Comparison of ENCODE assay signal across 8 mouse cellular contexts in the genomic region with DNA sequence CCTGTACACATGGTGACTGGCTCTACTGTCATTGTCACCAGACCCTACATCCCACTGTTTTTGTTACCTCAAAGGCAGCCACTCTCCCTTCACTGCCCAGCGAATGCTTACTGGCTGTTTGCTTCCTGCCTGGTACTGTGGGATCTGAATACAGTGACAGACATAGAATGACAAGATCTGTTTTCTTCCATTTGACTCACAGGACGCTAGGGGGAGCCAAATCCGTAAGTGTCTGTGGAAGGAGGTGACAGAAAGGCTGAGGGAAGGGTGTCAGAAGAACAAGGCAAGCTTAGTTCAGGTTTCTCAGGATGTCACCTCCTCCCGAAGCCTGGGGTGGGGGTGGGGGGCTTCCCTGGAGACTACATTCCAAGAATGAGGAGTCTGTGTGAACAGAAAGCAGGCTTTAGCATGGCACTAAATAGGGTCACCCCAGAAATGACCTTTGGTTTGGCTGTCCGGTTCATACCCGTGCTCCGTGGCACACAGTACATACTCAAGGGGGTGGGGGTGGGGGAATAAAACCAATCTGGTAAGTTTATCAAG. TPM values are rescaled to one million over a fixed set of nuclear protein-coding genes. Genes with fewer than 3 reads are reported as not detected.
DNase-seq lines count a peak whose midpoint lies in the region; ATAC-seq and TF ChIP-seq lines count a peak whose summit lies in the region.

No protein-coding gene starts in this region.

- DNase-seq in 3T3-L1 (ENCODE audit: low read depth, low spot score) = peak; percentile 86
- DNase-seq in adipocyte (ENCODE audit: low spot score) = peak; percentile 86
- DNase-seq in gastrocnemius, postnatal 10 days = peak; percentile 63
- DNase-seq in intestine, embryonic 14.5 days (ENCODE audit: low spot score) = peak; percentile 83
- DNase-seq in left cerebral cortex, postnatal 14 days (ENCODE audit: low spot score in 2 of 2) = peak; percentile 70 to 84
- peak; percentile 37 to 64 for DNase-seq in right cerebral cortex, postnatal 36 days (ENCODE audit: low spot score in 2 of 2)

- peak; percentile 74 for ATAC-seq in intestine, embryonic 14.5 days (replicated peaks; ENCODE audit: low FRiP score, low TSS enrichment, low read depth)
- ATAC-seq in megakaryocyte-erythroid progenitor cell, adult 5-6 weeks (replicated peaks; ENCODE audit: low FRiP score, low TSS enrichment, poor library complexity, severe bottlenecking) = peak; percentile 92

- no peaks in the 10 kb centered on the region for H3K9me3 ChIP-seq in intestine, embryonic 14.5 days (ENCODE audit: control insufficient read depth, low read length)

- no peak overlapping the region for H3K27ac ChIP-seq in cortical plate, adult 2 months (ENCODE audit: insufficient read depth, low read length)
- H3K27ac ChIP-seq in intestine, embryonic 14.5 days (ENCODE audit: low read depth) = no peak overlapping the region

- no peaks in the 10 kb centered on the region for H3K36me3 ChIP-seq in intestine, embryonic 14.5 days (ENCODE audit: control insufficient read depth, insufficient read depth, low read length)

- TF ChIP-seq CTCF in cortical plate, adult 2 months (IDR thresholded peaks at IDR 0.05; ENCODE audit: extremely low read depth, insufficient read depth, low read length) = peak; percentile 88

- H3K4me2 ChIP-seq in intestine, embryonic 14.5 days (ENCODE audit: low read length) = peak overlapping the region; percentile 15; the same call in 1 of the 2 replicates

- no peak overlapping the region for H3K4me3 ChIP-seq in cortical plate, adult 2 months (ENCODE audit: insufficient read depth, low read length)
- no peak overlapping the region for H3K4me3 ChIP-seq in intestine, embryonic 14.5 days (ENCODE audit: low read depth, low read length)

- no peaks in the 10 kb centered on the region for H3K27me3 ChIP-seq in intestine, embryonic 14.5 days (replicated peaks; ENCODE audit: control insufficient read depth, insufficient read depth, low read length)

- peaks cover 2% of the 10 kb centered on the region; the same call in 1 of the 2 replicates for H3K4me1 ChIP-seq in cortical plate, adult 2 months (ENCODE audit: control insufficient read depth, insufficient read depth, low read length)
- 0 out of 2 replicates have a peak, but pooled peaks cover 7% of the 10 kb centered on the region for H3K4me1 ChIP-seq in intestine, embryonic 14.5 days (replicated peaks; ENCODE audit: control insufficient read depth, insufficient read depth, low read length)

- no peak overlapping the region for H3K9ac ChIP-seq in intestine, embryonic 14.5 days (ENCODE audit: low read length)

- 18% methylated on average over 7 of the region's 7 CpGs for WGBS in intestine, embryonic 14.5 days

- no peak for TF ChIP-seq POLR2A in cortical plate, adult 2 months (IDR thresholded peaks at IDR 0.05; ENCODE audit: extremely low read depth, insufficient read depth, low read length)

- intact Hi-C loops in left cerebral cortex, postnatal 14 days (cut with DNase I) = loop anchor here (2.0 to 5.0 kb wide), 8 partner anchors 101 to 971 kb away; a partner anchor contains a TSS

RNA-seq across cellular contexts. Expression of a gene that starts 43.6 kb away (rescaled TPM):
- polyA plus RNA-seq in cortical plate, adult 2 months (2012; rRNA removed) = 10.4 and 11.2 TPM in 2 replicates
- total RNA-seq in gastrocnemius, postnatal 10 days (2021) = 100 to 1,000 TPM; 129 to 131 TPM
- 30.2 and 37.1 TPM in 2 replicates for polyA plus RNA-seq in intestine, embryonic 14.5 days (2014; fragmentation: Nextera tagmentation; extraction: Ambion mirVana)
- total RNA-seq in left cerebral cortex, postnatal 14 days (2021) = 1 to 10 TPM; 3.0 to 5.7 TPM
- total RNA-seq in megakaryocyte-erythroid progenitor cell, adult 5-6 weeks (2014; fragmentation: Nextera tagmentation) = not detected in 2 replicates
- total RNA-seq in megakaryocyte-erythroid progenitor cell, adult 5-6 weeks (2017) = not detected in 2 replicates

Comparison
In these comparisons a context has a peak if more than half of its experiments do, and no peak if none do; other contexts are left out.
1. RNA of a gene that starts 43.6 kb away (total RNA-seq): 129 to 131 TPM in gastrocnemius, postnatal 10 days; 3.0 to 5.7 TPM in left cerebral cortex, postnatal 14 days and not detected in megakaryocyte-erythroid progenitor cell, adult 5-6 weeks; every median in the first group is over 10 times any median in the second.
2. Peak in every context shown above with its lines, with median percentiles within 50 percentile points of each other: DNase-seq.